Mouse (Mus musculus) liver, adult 2 months (tissue): ENCODE results near the gene Dlg5.

Source experiments
- CTCF ChIP-seq: fragments of 200-500 bp; IDR thresholded peaks from 2 replicates; pipeline ENCODE4 v1.5.1; 2011; ENCODE audit warnings: low read depth, low read length, control low read depth
- POLR2A ChIP-seq: fragments of 200-500 bp; IDR thresholded peaks from 2 replicates; pipeline ENCODE4 v1.6.1; 2011; ENCODE audit warnings: low read length, control low read depth; ENCODE audit not compliant: insufficient read depth; ENCODE audit errors: extremely low read depth

- no peak for TF ChIP-seq CTCF
- no peak for TF ChIP-seq POLR2A
These were observed 8.0 kb upstream of the Dlg5 start for GRCm38 (mm10) chr14:24253611-24254202.
